Mouse (Mus musculus): ENCODE data around the gene Erv3. TPM values are rescaled to one million over a fixed set of nuclear protein-coding genes. Genes with fewer than 3 reads are reported as not detected.

Erv3 gene
- total RNA-seq (2021): not detected
- long read RNA-seq, experiment 1: 0 reads
- long read RNA-seq, experiment 2: 0 reads

DNA sequence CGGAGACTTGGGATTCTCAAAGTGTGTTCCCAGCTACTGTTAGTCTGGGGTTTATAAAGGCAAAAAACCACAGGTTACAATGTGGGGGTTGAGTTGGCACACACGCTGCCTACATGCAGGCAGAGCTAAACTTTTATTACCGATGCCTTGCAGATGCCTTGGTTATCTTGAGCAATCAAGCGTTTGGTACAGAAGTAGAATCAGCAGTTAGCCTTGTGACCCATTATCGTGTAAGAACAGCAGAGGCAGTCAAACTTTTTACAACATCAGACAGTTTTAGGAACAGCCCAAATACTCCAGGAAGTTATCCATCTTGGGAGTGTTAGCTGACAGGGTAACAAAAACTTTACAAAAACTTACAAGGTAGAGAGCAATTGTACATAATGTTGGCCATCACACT lies at the start of gene Erv3:
Erv3 (minus strand) TSS at position 27 of the 400 bp plus-strand sequence.
- DNase-seq: no peak

- DNase-seq: no peak
Measured at GRCm38 (mm10) chr2:131908906-131909305, 49.4 kb upstream of the Erv3 start.

DNA sequence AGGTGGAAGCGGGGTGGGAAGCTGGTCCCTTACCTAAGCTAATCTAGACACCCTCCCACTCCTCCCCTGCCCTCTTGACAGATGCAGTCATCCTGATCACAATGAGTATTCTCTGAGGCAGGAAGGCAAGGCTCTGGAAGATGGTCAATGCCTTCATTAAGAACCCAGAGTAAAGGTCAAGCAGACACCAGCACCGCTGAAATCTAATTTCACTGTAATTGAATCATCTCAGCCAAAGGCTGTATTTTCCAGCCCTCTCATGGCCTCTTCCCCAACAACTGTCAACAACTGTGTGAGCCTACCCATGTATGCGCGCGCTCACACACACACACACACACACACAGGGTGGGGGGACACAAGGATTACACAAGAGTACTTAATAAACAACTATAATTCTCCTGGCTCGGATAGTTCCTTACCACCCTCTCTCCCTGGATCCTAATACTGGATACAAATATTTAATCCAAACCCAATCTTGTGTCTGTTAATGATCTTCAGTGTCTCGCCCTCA lies 48.9 kb upstream of the Erv3 start:
- DNase-seq: peak; percentile 20

DNA sequence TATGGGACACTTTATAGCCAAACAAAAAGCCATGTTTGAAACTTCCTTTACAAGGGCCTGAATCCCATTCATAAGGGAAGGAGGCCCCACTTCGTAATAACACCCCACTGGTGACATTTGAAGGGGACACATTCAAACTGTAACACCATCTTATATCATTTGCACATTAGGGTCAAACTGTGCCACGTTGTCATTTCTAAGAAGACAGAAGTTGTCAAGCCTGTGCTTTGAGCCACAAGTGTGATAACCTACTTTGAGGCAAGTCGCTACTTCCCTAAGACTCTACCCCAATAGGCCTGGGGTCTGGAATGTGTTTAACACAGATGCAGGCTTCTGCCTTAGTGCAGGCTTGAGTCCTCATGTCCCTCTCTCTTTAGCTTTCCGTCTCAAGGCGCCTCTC lies 47.8 kb upstream of the Erv3 start:
- DNase-seq: no peak

GRCm38 (mm10) chr2:131906846-131907245 lies 47.3 kb upstream of the Erv3 start:
- DNase-seq: no peak

DNA sequence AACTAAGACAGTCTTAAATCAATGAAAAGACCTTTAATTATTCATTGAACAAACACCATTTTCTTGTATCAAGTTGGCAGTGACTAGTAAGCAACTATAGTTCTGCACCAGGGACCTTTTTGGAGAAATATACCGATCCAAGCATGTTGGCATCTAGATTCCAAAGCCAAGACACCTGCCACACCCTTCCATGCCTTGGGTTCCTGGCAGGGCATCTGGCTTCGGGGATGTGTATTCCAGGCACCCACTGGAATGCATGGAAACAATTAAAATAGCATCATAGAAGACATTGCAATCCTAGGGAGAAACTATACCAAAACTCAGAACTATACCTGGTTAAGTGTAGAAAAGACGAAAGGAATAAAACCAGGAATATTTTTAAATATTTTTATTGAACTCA lies 46.7 kb upstream of the Erv3 start:
- DNase-seq: no peak

DNA sequence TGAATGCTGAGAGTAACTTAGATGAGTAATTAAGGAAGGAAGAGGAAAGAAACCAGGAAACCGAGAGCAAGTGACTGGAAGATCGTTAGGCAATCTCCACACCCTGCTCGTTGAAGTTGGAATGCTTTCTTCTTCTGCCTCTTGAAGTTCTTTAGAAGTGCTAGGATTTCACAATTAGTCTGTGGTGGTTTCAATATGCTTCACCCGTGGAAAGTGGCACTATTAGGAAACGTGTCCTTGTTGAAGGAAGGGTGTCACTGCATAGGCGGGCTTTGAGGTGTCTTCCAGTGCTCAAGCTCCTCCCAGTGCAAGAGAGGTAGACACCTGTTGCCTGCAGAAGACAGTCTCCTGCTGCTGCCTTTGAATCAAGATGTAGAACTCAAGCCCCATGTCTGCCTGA lies 46.2 kb upstream of the Erv3 start:
- DNase-seq: no peak

DNA sequence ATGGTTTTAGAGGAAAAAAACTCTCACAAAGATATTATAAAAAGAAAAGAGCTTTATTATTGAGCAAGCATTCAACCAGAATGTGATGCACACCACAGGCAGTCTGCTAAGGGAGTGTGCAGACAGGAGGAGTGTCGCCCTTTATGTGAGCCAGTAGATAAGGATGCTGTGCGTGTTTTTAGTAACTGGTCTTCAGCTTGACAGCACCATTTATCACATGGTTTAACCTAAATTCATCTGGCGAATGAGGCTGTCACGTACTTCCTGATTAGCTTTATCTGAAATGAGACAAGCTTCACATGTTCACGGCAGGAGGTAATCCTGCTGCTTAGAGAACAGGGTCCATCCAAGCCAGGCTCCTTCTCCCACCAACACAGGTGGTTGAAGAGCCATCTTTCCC lies 45.5 kb upstream of the Erv3 start:
- DNase-seq: no peak

DNA sequence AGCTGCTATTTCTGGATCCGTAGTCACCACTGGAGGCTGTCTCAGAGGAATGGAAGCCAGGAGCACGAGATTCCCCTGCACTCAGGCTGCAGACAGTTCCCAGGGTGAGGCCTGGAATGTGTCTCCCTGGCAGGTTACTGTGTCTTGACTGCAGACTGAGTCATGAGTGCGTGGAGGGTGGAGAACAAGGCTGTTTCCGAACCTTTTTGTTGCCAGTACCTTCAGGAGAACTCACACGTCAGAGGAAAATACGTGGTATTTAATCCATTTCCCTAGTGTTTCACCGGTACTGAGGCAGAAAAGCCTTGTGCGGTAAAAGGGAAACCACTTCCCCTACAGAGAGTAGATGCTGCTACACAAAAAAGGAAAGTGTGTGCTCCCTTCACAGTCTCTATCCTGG lies 43.3 kb upstream of the Erv3 start:
- peak; percentile 75 for DNase-seq

GRCm38 (mm10) chr2:131902423-131902822 lies 42.9 kb upstream of the Erv3 start:
- DNase-seq: no peak

DNA sequence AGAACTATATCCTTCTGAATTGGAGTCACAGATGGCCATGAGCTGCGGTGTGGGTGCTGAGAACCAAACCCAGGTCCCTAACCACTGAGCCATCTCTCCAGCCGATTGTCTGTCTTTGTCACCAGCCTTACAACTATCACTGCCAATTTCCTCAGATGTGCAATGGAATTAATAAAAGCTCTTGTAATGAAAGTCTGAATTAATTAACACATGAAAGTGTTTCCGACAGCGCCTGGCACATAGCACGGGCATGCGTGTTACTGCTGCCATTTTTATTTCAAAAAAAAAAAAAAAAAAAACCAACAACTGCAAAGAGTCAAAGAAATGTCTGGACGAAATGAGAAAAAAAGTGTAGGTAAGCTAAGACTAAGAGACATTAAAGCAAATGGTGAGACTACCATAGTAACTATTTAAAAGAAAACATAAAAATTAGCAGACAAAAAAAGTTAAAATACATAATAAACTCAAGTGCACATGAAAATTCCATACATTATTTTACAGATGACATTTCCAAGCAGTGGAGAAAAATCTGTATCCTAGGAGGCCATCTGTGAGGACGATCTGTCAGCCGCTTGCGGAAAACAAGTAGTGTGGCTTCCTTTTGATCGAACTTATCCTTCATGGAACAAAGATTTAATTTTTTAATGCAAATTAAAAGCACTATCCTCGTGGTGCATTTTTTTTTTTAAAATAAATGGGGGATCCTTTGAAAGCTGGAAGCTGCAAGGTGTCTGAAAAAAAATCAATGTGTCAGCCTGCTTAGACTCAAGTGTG lies 38.0 kb upstream of the Erv3 start:
- no peak for DNase-seq

- DNase-seq: no peak
Measured at GRCm38 (mm10) chr2:131896011-131896410, 36.5 kb upstream of the Erv3 start.

GRCm38 (mm10) chr2:131895106-131895505 lies 35.6 kb upstream of the Erv3 start:
- no peak for DNase-seq

DNA sequence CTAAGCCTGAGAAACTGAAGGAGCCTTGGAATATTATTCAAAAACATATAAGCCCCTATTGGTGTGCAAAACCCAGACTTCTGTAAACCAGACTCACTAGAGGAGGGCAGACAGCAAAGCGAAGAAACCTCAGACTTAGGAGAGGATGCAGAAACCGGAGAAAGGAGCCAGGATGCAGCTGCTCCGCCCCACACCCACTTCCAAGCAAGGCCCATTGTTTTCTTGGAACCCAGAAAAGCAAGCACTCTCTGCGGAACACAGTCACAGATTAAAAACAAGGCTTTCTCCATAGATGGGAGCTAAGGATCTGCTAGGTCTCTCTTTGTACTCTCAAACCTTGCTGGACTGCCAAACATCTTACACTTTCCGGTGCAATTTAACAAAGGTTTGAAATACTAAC lies 33.0 kb upstream of the Erv3 start:
- DNase-seq: peak; percentile 28

GRCm38 (mm10) chr2:131888233-131888632 lies 28.7 kb upstream of the Erv3 start:
- no peak for DNase-seq

DNA sequence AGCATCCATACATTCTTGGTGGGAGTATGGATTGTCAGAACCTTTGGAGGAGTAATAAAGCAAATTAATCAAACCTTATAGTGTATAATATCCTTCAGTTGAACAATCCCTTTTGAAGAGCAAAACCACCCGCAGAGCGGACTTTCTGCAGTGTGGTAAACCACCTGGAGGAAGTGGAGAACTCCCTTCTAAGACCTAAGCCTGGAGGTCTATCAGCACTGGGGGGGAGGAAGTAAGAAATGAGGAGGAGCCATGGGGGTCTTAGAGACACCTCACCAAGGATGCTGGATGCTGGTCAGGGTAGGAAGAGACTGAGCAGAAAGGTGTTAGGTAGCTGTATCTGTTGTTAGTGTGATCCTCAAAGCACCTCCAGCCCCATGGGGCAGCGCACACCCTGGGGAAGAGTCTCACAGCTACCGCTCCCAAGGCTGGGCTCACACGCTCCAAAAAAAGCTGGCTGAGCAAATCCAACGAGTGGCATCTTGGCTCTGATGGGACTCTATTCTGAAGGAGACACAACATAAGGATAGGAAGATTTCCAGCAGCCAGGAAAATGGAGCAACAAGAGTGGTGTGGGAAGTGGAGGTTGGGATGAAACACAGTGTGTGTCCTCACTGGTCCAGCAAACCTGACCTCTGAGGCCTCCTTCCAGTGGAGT lies 27.1 kb upstream of the Erv3 start:
- DNase-seq: no peak

DNA sequence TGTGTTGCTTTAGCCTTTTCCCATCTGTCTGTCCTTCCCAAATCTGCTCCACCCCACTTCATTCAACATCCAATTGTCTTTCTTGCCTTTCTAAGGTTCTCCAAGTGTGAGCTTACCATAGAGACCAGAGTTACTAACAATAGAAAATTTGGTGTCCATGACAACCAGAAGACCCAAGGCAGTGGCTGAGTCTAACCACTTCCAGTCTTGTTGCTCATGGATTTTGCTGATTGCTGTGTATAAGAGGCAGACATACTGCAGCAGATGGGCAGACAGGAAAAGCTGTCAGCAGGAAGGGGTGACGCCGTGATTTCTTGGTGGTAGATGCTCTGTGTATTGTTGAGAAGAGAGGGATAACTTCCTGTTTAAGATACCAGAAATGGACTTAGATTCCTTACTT lies 23.6 kb upstream of the Erv3 start:
- DNase-seq: no peak

- DNase-seq: no peak
Measured at GRCm38 (mm10) chr2:131881766-131882165, 22.2 kb upstream of the Erv3 start.

- no peak for DNase-seq
Measured at GRCm38 (mm10) chr2:131876551-131877265, 17.2 kb upstream of the Erv3 start.

DNA sequence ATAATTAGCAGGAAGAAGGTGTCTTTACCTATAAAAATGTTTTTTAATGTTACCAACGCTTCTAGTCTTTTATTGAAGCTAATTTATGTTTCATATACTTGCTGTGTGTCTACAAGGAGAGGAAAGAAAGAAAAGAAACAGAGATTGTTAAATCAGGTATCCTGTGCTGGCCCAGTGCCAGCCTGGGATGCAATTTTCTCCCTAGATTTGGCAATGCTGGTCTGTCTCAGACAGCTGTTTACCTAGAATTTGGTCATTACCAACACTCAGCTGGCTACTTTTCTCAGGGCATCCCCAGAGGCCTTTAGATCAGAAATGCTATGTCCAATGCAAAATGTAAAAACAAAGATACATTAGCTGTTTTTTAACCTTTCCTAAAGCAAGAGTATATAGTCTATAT lies 13.8 kb upstream of the Erv3 start:
- DNase-seq: no peak

- DNase-seq: no peak
Measured at GRCm38 (mm10) chr2:131868983-131869382, 9.4 kb upstream of the Erv3 start.

DNA sequence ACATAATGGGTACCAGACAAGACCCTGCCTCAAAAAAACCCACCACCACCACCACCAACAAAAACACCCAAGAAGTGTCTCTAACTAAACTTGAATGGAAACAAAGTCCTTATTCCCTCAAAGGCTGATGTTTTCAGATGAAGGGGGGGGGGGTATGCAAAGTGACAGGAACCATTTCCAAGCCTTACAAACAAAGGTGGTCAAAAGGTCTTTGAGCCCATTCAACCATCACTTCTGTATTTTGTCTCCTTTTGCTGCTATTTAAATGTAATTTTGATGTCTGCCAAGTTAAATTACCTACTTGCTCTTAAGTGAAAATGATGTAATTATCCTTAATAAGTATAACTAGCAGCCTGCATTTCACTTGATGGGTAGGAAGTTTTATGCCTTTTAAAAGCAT lies 7.1 kb upstream of the Erv3 start:
- no peak for DNase-seq

DNA sequence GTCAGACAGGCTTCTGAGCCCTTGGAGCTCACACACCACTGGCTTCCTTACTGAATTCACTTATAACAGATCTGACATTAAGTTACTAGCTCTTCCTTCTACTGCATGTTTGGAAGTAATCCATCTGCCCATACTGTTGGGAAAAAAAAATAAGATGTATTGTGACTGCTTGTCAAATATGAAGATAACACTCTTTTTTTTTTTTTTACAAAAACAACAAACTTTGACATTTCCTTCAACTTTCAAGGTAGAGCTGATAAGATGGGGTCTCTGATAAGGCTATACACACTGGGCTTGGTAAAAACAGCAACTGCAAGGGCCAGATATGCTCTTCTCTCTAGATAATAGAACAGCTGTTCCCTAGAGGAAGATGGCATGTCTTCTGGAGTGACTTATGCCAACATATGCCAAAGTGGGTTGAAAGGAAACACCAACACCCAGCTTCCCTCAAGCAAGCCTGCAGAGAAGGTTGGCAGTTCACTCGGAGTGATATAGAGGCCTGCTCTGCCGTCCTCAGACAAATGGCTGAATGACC lies 4.8 kb upstream of the Erv3 start:
- no peak for DNase-seq

Measured in gastrocnemius, postnatal 25 days (tissue).